Mouse (Mus musculus): Measurements from ENCODE around the gene Akap13.

Gene Akap13

DNA sequence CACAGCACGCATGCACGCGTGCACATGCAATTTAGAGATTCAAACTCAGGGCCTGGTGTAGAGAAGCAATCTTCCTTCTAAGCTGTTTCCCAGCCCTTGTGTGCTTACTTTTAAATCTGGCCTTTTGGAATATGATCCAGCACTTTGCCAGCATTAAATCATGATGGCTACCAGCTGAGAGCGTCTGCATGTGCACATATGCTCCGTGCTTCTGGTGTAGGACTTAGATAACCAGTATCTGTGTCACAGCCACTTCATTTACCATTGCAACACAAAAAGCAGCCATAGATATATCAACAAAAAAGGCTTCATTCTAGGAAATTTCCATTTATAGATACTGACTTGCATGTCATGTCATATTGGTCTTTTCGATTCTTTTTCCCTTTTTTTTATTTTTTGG is 249.5 kb downstream of the Akap13 start:
- intact Hi-C loops (cut with DNase I) = no loop called here

DNA sequence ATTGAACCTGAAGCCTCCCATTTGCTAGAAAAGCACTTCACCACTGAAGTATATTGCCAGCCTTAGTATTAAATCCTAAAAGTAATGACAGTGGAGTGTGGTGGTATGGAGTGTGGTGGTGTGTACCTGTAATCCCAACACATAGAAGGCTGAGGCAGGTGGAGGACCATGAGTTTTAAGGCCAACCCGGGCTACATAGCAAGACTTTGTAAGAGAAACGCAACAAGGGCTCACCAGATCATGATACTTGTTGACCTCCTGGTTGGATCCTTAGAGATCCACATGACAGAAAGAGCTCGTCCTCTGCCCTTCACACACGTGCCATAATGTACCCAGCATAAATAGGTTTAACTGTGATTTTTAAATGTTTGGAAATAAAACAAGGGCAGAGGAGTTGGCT is 254.6 kb downstream of the Akap13 start:
- intact Hi-C loops (cut with DNase I) = loop anchor here (10.0 kb wide), 1 partner anchor 335 kb away; no protein-coding TSS in a partner anchor

DNA sequence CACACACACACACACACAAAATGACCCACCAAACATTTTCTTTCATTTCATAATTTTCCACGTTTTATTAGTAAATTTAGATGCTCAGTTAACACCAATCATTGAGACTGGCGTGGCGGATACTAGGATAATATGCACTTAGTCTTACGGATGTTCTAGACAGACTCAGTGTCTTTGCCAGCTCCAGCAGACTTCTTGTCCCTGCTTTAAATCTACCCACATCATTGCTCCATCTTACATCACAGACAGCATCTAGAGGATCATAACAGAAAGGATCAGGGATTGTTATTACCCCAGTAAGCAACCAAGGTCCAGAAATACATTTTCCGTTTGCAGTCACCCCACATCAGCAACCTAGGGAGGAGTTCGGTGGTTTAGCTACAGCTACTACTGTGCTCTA is 255.6 kb downstream of the Akap13 start:
- intact Hi-C loops (cut with DNase I) = loop anchor here (10.0 kb wide), 1 partner anchor 336 kb away; no protein-coding TSS in a partner anchor

DNA sequence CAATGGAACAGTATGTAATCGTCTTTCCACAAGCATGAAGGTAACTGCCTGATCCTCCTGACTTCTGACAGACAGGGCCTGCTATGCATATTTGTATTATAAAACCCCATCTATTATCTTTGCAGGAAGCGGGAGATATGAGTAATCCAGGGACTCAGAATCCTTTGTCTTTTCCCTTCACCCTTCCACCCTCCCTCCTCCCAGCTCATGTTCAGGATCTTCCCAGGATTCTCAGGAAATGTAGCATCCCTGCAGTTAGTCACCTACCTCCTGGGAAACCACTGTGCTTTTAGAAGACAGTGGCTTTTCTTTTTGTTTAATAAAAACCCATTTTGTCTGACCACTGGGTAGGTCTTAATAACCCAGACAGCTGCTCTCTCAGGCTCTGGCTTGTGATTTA is 256.1 kb downstream of the Akap13 start:
- intact Hi-C loops (cut with DNase I) = loop anchor here (10.0 kb wide), 1 partner anchor 337 kb away; no protein-coding TSS in a partner anchor

DNA sequence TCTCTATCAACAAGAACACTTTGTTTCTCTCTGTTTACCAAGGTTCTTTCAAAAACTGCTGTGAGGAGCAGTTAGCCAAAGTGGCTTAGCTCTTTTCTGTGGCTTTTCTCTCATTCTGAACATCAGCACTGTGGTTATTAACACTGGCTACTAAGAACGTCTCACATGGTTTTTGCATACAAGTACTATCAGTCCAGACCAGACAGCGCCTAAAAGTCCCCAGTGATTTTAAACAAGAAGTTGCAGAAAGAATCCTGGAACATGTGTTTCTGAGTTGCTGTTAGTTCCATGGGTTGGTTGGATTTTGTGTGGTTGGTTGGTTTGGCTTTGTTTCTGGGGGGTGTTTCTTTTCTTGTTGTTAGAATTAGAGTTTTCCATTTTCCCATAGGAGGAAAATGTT is 257.5 kb downstream of the Akap13 start:
- intact Hi-C loops (cut with DNase I) = loop anchor here (10.0 kb wide), 1 partner anchor 338 kb away; no protein-coding TSS in a partner anchor

DNA sequence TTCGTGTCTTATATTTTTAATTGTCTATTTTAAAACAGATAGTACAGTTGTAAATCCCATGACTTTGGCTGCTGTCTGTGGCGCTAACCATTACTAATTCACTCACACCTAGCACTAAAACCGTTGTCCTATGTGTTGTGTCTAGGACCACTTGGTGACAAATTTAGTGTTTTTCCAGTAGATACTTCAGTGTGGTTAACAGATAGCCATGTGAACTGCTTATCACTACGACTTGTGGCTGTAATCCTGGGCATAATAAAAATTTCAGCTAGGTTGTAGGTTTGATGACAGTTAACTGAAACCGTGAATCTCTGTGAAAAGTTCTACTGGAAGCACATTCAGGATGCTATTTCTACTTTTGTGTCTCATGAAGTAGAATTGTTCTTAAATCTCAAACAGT is 258.6 kb downstream of the Akap13 start:
- intact Hi-C loops (cut with DNase I) = loop anchor here (10.0 kb wide), 1 partner anchor 339 kb away; no protein-coding TSS in a partner anchor

DNA sequence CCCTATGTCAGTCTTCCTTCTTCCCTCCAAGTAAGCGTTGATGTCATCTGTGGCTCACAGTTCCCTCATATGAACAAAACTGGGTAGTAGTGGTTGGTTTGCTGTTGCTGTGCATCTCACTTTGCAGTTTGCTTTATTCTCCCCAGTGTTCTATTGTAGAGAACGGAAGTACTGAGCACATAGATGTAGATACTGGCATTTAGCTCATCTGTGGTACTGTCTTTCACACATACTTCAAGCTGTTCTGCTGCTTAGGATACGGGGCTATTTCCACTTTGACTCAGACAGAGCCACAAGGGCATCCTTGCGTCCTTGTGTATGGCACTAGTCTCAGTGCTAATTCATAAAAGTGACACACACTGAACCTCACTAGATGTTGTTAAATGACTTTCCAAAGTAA is 259.7 kb downstream of the Akap13 start:
- intact Hi-C loops (cut with DNase I) = loop anchor here (5.0 to 10.0 kb wide), 2 partner anchors 73 to 340 kb away; no protein-coding TSS in a partner anchor

DNA sequence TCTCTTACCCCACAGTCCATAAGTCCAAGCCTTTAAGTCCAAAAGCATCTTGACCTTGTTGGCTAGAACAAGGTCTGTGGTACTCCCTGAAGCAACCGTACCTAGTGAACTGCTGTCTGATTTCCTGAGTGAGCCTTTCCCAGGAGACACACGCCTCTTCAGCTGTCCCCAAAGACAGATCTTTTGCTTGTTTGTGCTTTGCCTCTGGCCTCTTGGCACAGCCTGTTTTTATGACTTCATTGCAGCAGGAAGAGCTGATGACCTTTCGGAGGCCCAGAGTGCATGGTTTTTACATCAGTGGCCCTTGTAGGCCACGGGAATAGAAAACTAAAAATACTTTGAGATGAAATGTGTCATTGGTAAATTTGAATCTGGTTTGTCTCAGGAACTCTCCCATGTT is 260.6 kb downstream of the Akap13 start:
- intact Hi-C loops (cut with DNase I) = loop anchor here (5.0 to 10.0 kb wide), 2 partner anchors 74 to 341 kb away; no protein-coding TSS in a partner anchor

DNA sequence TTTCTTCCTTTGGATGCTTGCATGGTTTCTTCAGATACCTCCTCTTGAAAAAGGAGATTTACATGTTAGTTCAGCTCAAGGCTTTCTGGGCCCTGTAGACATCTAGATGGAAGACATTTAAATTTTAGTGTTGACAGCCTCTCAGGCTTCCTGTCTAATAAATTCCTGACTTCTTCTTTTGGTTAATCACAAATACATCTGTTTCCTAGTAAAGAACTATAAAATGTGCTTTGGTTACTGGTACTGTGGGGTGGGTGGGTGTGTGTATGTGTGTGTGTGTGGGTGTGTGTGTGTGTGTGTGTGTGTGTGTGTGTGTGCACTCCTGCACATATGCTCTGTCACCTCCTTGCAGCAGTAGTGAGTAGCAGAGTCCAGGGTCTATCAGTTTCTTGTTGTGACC is 262.0 kb downstream of the Akap13 start:
- intact Hi-C loops (cut with DNase I) = loop anchor here (5.0 to 10.0 kb wide), 2 partner anchors 75 to 343 kb away; no protein-coding TSS in a partner anchor

DNA sequence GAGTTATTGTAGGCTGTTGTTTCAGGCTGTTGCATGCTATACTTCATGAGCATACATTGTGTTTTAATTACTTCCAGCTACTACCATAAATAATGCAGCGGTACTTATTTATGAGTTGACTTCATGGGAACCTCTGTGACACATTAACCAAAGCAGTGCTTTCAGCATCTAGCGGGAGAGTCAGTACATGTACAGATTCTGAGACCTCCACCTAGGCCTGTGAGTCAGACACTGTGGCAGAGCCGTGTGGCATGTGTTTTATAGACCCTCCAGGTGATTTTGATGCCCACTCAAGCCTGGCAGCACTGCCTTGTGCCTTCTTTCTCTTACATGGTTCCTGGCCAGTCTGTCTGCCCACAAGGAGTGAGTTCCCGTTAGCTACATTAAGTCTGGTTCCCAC is 266.0 kb downstream of the Akap13 start:
- intact Hi-C loops (cut with DNase I) = no loop called here

DNA sequence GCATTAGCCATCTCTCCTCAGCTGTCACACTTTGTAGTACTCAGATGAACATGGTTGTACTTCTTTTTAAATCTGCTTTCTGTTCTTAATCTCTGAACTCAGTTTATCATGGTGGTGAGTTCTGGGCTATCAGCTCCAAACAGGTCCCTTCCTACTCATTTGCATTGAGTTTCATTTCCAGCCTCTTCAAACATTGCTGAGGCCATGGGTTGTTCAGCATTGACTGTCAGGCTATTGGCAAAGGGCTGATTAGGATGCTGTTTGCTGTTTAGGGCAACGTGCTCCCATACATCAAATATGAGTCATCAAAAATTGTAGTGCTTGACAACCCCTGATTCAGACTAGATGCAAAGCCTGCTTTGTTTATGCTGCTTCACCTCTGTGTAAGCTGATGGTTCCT is 268.7 kb downstream of the Akap13 start:
- intact Hi-C loops (cut with DNase I) = no loop called here

DNA sequence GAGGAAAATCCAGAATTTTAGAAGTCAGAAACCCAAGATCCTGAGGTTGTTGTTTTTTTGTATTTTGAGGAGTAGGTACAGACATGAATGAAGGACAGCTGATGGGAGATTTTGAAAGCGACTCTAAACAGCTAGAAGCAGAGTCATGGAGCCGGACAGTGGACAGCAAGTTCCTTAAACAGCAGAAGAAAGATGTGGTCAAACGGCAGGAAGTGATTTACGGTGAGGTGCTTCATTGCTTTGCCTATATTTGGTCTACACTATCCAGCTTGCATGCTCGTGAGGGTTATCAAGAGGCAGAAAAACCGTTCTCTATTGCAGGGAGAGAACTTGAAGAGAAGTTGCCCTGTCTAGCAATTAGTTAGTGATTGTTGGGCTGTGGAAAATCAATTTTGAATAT is 270.6 kb downstream of the Akap13 start:
- intact Hi-C loops (cut with DNase I) = no loop called here

DNA sequence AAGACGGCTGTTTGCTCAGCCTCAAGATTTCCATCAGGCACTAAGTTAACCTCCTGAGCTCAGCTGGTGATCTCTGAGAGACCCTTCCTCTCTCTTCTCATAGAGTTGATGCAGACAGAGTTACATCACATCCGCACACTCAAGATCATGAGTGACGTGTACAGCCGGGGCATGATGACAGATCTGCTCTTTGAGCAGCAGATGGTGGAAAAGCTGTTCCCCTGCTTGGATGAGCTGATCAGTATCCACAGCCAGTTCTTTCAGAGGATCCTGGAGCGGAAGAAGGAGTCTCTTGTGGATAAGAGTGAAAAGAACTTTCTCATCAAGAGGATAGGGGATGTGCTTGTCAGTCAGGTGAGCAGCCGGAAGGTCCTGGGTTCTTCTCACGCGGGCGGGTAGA is 271.5 kb downstream of the Akap13 start:
- intact Hi-C loops (cut with DNase I) = no loop called here

DNA sequence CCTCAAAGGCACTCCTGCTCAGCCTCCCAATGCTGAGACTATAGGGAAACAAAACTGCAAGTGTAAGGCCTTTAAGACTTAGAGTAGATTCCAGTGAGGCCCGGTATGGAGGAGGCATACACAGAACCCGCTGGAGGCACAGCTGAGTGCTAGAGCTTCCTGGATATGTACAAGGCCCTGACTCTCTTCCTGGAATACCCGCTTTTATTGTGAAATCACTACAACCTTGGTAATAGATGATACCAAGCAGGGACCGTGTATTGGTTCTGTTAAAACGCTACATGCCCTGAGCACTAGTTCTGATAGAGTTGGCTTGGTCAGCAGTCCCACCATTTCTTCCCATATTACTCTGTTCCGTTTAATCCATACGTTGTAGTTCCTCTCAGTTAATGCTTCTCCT is 274.3 kb downstream of the Akap13 start:
- intact Hi-C loops (cut with DNase I) = loop anchor here (5.0 to 10.0 kb wide), 2 partner anchors 87 to 155 kb away; no protein-coding TSS in a partner anchor

DNA sequence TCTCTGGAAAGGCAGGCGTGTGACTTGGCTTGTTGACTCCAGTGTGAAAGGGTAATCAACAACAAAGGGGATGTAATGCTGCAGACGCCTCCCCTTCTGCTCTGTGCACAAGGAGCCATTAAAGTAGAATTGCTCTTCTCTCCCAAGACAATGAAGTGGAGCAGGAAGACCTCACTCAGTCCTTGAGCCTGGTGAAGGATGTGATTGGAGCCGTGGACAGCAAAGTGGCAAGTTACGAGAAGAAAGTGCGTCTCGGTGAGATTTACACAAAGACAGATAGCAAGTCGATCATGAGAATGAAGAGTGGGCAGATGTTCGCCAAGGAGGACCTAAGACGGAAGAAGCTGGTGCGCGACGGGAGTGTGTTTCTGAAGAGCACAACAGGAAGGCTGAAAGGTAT is 274.9 kb downstream of the Akap13 start:
- intact Hi-C loops (cut with DNase I) = loop anchor here (5.0 to 10.0 kb wide), 2 partner anchors 88 to 155 kb away; no protein-coding TSS in a partner anchor

DNA sequence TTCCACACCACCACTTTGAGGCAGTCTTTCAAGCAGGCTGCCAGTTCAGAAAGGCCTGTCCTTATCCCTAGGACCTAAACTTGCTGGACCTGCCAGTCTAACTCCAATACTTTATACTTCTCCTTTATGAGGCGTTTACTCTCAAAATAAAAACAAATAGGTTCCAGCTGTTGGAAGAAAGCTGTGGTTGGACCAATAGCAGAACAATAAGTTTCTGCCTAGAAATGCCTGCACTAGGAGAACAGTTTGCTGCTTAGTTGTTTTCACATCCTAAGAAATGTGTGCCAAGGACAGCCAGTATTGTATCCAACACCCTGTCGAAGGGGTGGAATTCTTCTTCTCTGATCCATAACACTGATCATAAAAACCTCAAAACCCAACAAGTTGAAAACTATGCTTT is 276.6 kb downstream of the Akap13 start:
- intact Hi-C loops (cut with DNase I) = loop anchor here (5.0 to 10.0 kb wide), 2 partner anchors 90 to 157 kb away; no protein-coding TSS in a partner anchor

DNA sequence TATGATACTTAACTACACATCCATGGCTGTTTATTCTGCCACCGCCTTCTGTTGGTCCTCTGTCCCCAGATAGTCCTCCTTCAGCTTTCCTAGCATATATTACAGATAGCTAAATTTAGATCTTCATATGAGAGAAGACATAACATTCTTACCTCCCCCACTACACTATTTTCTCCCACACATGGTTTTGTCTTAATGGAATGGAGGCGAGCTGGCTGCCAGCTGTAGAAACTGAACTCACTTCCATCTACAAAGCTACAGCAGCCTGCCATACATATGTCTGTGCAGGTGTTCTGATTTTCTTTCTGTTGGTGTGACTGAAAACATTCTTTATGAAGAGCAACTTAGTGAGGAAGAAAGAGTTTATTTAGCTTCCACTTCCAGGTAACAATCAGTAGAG is 277.8 kb downstream of the Akap13 start:
- intact Hi-C loops (cut with DNase I) = loop anchor here (5.0 to 10.0 kb wide), 2 partner anchors 91 to 158 kb away; no protein-coding TSS in a partner anchor

DNA sequence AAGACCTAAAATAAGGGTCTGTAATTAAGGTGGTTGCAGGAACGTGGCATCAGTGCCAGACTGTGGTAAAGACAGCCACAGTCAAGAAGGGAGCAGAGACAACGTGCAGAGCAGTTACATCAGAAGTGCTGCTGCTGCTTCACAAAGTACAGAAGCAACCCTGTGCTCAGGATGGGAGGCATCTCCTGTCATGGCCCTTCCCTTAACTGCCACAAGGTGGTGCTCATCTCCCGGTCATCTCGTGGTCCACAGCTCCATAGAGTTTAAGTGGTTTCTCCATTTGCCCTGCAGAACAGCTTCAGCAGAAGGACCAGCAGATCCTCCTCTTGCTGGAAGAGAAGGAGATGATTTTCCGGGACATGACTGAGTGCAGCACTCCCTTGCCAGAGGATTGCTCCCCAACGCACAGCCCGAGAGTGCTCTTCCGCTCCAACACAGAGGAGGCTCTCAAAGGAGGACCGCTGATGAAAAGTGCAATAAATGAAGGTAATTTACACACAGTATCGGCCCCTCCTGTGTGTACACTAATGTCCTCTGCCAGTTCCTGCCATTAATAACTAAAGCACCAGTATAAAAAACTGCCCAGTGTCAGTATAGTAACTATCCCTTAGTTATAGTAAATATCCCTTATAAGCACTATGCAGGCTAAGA is 283.9 kb downstream of the Akap13 start:
- intact Hi-C loops (cut with DNase I) = loop anchor here (1.0 to 10.0 kb wide), 3 partner anchors 62 to 164 kb away; no protein-coding TSS in a partner anchor

DNA sequence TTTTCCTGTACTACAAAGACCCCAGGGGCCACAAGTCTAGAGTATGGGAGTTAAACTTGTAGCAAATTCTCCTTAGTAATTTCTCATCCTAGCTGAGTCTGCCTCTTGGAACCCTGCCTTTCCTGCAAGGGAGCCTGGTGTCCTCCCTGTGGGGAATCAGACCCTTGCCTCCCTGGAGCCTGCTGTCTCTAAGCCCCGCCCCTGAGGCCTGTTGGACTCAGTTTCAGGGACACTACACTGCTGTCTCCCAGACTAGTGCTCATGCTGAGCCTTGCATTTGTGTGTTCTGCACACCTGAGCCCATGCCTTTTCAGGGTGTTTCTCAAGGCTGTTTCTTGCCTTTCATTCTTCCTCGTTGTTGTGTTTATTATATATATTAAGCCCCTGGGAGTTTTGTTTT is 289.2 kb downstream of the Akap13 start:
- intact Hi-C loops (cut with DNase I) = no loop called here

DNA sequence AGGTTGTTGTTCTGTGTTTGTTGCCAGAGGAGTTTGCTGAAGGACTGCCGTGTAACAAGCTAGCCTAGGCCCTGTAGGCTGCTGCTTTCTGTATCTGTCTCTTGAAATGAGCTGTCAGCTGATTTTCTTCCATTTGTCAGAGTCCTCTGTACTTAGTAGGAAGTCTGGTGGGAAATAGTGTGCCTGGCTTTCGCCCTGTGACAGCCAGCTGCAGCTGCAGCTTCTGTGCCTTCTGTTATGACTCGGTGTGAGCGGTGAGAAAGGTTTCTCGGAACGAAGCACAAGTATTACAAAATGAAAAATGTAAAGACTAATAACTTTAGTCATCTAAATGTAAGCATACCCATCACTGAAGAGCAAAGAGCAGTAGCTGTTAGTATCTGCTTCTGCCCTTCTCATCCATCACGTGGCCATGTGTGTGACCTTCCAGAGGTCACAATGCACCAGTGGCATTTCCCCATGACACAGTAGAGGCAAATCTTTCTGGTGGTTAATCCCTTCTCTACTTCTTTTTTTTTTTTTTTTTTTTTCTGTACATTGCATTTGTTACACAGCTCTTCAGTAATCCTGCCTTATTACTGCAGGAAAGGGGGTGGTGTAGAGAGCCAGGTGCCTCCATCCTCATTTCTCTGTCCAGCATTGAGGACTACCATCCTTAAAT is 289.8 kb downstream of the Akap13 start:
- intact Hi-C loops (cut with DNase I) = loop anchor here (5.0 kb wide), 1 partner anchor 82 kb away; no protein-coding TSS in a partner anchor

DNA sequence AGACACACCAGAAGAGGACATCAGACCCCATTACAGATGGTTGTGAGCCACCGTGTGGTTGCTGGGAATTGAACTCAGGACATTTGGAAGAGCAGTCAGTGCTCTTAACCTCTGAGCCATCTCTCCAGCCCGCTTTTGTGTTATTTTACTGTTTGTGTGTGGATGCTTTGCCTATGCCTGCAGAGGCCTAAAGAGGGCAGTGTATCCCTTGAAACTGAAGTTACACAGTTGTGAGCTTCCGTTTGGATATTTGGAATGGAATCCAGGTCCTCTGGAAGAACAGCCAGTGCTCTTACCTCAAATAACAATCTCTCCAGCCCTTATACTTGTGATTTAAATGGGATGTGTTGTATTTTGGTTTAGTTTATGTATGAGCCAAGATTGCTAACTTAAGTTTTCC is 290.6 kb downstream of the Akap13 start:
- intact Hi-C loops (cut with DNase I) = loop anchor here (5.0 kb wide), 1 partner anchor 81 kb away; no protein-coding TSS in a partner anchor

DNA sequence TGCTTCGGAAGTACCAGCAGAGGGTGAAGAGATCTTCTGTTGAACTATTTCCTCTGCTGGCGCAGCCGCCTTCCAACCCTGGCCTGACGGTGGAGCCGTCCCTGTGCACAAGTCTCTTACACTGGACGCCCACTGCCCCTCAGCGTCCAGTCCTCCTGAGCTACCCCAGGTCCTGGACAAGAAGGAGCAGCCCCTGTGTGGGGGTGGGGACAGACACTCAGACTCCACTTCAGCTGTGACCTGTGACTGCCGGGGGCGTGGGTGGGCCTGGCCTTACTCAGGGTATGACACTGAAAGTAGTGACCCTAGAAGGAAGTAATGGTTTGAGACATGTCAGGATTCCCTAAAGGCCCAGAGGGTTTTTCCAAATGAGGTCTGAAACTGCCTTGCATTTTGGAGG is 295.2 kb downstream of the Akap13 start:
- intact Hi-C loops (cut with DNase I) = no loop called here
